Mouse (Mus musculus): Measurements from ENCODE around the gene 2900092C05Rik. TPM values are rescaled to one million over a fixed set of nuclear protein-coding genes. Genes with fewer than 3 reads are reported as not detected.

2900092C05Rik gene
- total and polyA plus RNA-seq, 3 experiments: not detected

- peak; percentile 21 for DNase-seq (ENCODE audit: low read depth, low spot score)
- Histone ChIP-seq H3K9ac (ENCODE audit: control insufficient read depth, low read depth, low read length, poor library complexity, severe bottlenecking) (no peak overlapping the region), H3K36me3 (ENCODE audit: control insufficient read depth in 1 of 2, insufficient read depth in 2 of 2, low read length in 2 of 2) (no peaks in the 10 kb centered on the region; a peak in 1 of 4 replicates), H3K9me3 (replicated peaks; ENCODE audit: insufficient read depth, low read length) (no peaks in the 10 kb centered on the region), H3K4me3 (ENCODE audit: control insufficient read depth in 1 of 2, insufficient read depth in 1 of 2, low read depth in 2 of 2, low read length in 2 of 2) (no peak overlapping the region), H3K27ac (ENCODE audit: control insufficient read depth, low read depth, low read length) (no peak overlapping the region), H3K4me1 (ENCODE audit: control insufficient read depth in 1 of 2, insufficient read depth in 2 of 2, low read length in 2 of 2) (no peaks in the 10 kb centered on the region), H3K79me2 (ENCODE audit: control insufficient read depth, insufficient read depth, low read length, poor library complexity) (no peaks in the 10 kb centered on the region), H3K27me3 (ENCODE audit: control insufficient read depth in 1 of 2, insufficient read depth in 2 of 2, low read length in 2 of 2) (no peaks in the 10 kb centered on the region)
- TF ChIP-seq TCF12 (IDR thresholded peaks at IDR 0.05; ENCODE audit: low read depth, low read length): no peak
- TF ChIP-seq SMC3 (IDR thresholded peaks at IDR 0.05; ENCODE audit: low read depth, low read length): 0 out of 2 replicates have a peak, but pooled peaks have one; percentile 15
- peak; percentile 17 for TF ChIP-seq RAD21 (IDR thresholded peaks at IDR 0.05; ENCODE audit: low read depth, low read length)
- peak in 1 of 3 experiments; percentile 18; a peak in 1 of 6 replicates for TF ChIP-seq CTCF (IDR thresholded peaks at IDR 0.05 in 2 of 3, conservative IDR thresholded peaks at IDR 0.05 in 1 of 3; ENCODE audit: control insufficient read depth in 1 of 3, insufficient read depth in 1 of 3, low read depth in 2 of 3, low read length in 3 of 3, poor library complexity in 1 of 3, severe bottlenecking in 1 of 3)
Observed at GRCm38 (mm10) chr7:12485956-12486355, 26.4 kb upstream of the 2900092C05Rik start.

- no peaks in the 10 kb centered on the region for H3K79me2 ChIP-seq (ENCODE audit: control insufficient read depth, insufficient read depth, low read length, poor library complexity)
- DNase-seq (ENCODE audit: low read depth, low spot score): no peak
- no peak overlapping the region for H3K27ac ChIP-seq (ENCODE audit: control insufficient read depth, low read depth, low read length)
- no peaks in the 10 kb centered on the region for H3K4me1 ChIP-seq (ENCODE audit: control insufficient read depth in 1 of 2, insufficient read depth in 2 of 2, low read length in 2 of 2)
- no peaks in the 10 kb centered on the region for H3K27me3 ChIP-seq (ENCODE audit: control insufficient read depth in 1 of 2, insufficient read depth in 2 of 2, low read length in 2 of 2)
- peaks cover 0 to 2% of the 10 kb centered on the region in 2 experiments; a peak in 1 of 4 replicates for H3K36me3 ChIP-seq (ENCODE audit: control insufficient read depth in 1 of 2, insufficient read depth in 2 of 2, low read length in 2 of 2)
- no peak overlapping the region for H3K9ac ChIP-seq (ENCODE audit: control insufficient read depth, low read depth, low read length, poor library complexity, severe bottlenecking)
- no peaks in the 10 kb centered on the region for H3K9me3 ChIP-seq (replicated peaks; ENCODE audit: insufficient read depth, low read length)
- H3K4me3 ChIP-seq (ENCODE audit: control insufficient read depth in 1 of 2, insufficient read depth in 1 of 2, low read depth in 2 of 2, low read length in 2 of 2): no peak overlapping the region
- no peak for TF ChIP-seq KAT2A (conservative IDR thresholded peaks at IDR 0.05; ENCODE audit: low read depth, low read length)
- TF ChIP-seq SIN3A (IDR thresholded peaks at IDR 0.05; ENCODE audit: low read length): no peak
- no peak for TF ChIP-seq ZC3H11A (IDR thresholded peaks at IDR 0.05; ENCODE audit: low read depth, low read length)
- TF ChIP-seq NRF1 (IDR thresholded peaks at IDR 0.05; ENCODE audit: insufficient read depth, low read depth, low read length, poor library complexity, severe bottlenecking): no peak
- no peak for TF ChIP-seq ETS1 (IDR thresholded peaks at IDR 0.05; ENCODE audit: low read depth, low read length)
- no peak for TF ChIP-seq TAL1 (IDR thresholded peaks at IDR 0.05; ENCODE audit: low read length)
- TF ChIP-seq ZNF384 (IDR thresholded peaks at IDR 0.05; ENCODE audit: low read depth, low read length): no peak
- no peak for TF ChIP-seq E2F4 (IDR thresholded peaks at IDR 0.05; ENCODE audit: borderline replicate concordance, low read depth, low read length)
- TF ChIP-seq UBTF (IDR thresholded peaks at IDR 0.05; ENCODE audit: borderline replicate concordance, insufficient read depth, low read depth, low read length): no peak
Observed at GRCm38 (mm10) chr7:12486691-12487090, 25.6 kb upstream of the 2900092C05Rik start.

GRCm38 (mm10) chr7:12510913-12511312, 1.4 kb upstream of the 2900092C05Rik start:
- H3K36me3 ChIP-seq (ENCODE audit: control insufficient read depth in 1 of 2, insufficient read depth in 2 of 2, low read length in 2 of 2): no peaks in the 10 kb centered on the region
- no peak for DNase-seq (ENCODE audit: low read depth, low spot score)
- no peak overlapping the region for H3K27ac ChIP-seq (ENCODE audit: control insufficient read depth, low read depth, low read length)
- no peak overlapping the region for H3K4me3 ChIP-seq (ENCODE audit: control insufficient read depth in 1 of 2, insufficient read depth in 1 of 2, low read depth in 2 of 2, low read length in 2 of 2)
- no peaks in the 10 kb centered on the region for H3K9me3 ChIP-seq (replicated peaks; ENCODE audit: insufficient read depth, low read length)
- no peaks in the 10 kb centered on the region for H3K4me1 ChIP-seq (ENCODE audit: control insufficient read depth in 1 of 2, insufficient read depth in 2 of 2, low read length in 2 of 2)
- no peaks in the 10 kb centered on the region for H3K27me3 ChIP-seq (ENCODE audit: control insufficient read depth in 1 of 2, insufficient read depth in 2 of 2, low read length in 2 of 2)
- no peak overlapping the region for H3K9ac ChIP-seq (ENCODE audit: control insufficient read depth, low read depth, low read length, poor library complexity, severe bottlenecking)
- no peaks in the 10 kb centered on the region for H3K79me2 ChIP-seq (ENCODE audit: control insufficient read depth, insufficient read depth, low read length, poor library complexity)
- TF ChIP-seq RAD21 (IDR thresholded peaks at IDR 0.05; ENCODE audit: low read depth, low read length): no peak
- TF ChIP-seq TBP (IDR thresholded peaks at IDR 0.05; ENCODE audit: low read depth, low read length): no peak
- TF ChIP-seq ELF1 (IDR thresholded peaks at IDR 0.05; ENCODE audit: low read depth, low read length): no peak
- no peak for TF ChIP-seq SMC3 (IDR thresholded peaks at IDR 0.05; ENCODE audit: low read depth, low read length)
- TF ChIP-seq KAT2A (conservative IDR thresholded peaks at IDR 0.05; ENCODE audit: low read depth, low read length): no peak
- no peak for TF ChIP-seq SIN3A (IDR thresholded peaks at IDR 0.05; ENCODE audit: low read length)
- no peak for TF ChIP-seq MAFK (IDR thresholded peaks at IDR 0.05; ENCODE audit: borderline replicate concordance, low read depth, low read length)
- no peak for TF ChIP-seq ZC3H11A (IDR thresholded peaks at IDR 0.05; ENCODE audit: low read depth, low read length)
- TF ChIP-seq RCOR1 (IDR thresholded peaks at IDR 0.05; ENCODE audit: low read depth, low read length): no peak
- TF ChIP-seq CTCF (IDR thresholded peaks at IDR 0.05 in 2 of 3, conservative IDR thresholded peaks at IDR 0.05 in 1 of 3; ENCODE audit: control insufficient read depth in 1 of 3, insufficient read depth in 1 of 3, low read depth in 2 of 3, low read length in 3 of 3, poor library complexity in 1 of 3, severe bottlenecking in 1 of 3): no peak
- TF ChIP-seq CHD2 (IDR thresholded peaks at IDR 0.05; ENCODE audit: low read length): no peak
- no peak for TF ChIP-seq HCFC1 (IDR thresholded peaks at IDR 0.05; ENCODE audit: low read depth, low read length)
- no peak for TF ChIP-seq JUND (IDR thresholded peaks at IDR 0.05; ENCODE audit: low read depth, low read length)
- no peak for TF ChIP-seq ZKSCAN1 (IDR thresholded peaks at IDR 0.05; ENCODE audit: low read depth, low read length)
- TF ChIP-seq MEF2A (IDR thresholded peaks at IDR 0.05; ENCODE audit: extremely low read depth, insufficient replicate concordance, low read depth, low read length, poor library complexity, severe bottlenecking): no peak
- no peak for TF ChIP-seq E2F4 (IDR thresholded peaks at IDR 0.05; ENCODE audit: borderline replicate concordance, low read depth, low read length)
- no peak for TF ChIP-seq ZMIZ1 (IDR thresholded peaks at IDR 0.05; ENCODE audit: low read depth, low read length)
- no peak for TF ChIP-seq GABPA (IDR thresholded peaks at IDR 0.05; ENCODE audit: low read depth, low read length)

All from MEL (cell line).